Mouse (Mus musculus) lung, embryonic 16.5 days (tissue): ENCODE measurements around the gene Cep78. TPM values are rescaled to one million over a fixed set of nuclear protein-coding genes. Genes with fewer than 3 reads are reported as not detected.

Experiments used
- ATAC-seq: fragments of 200-750 bp; cut with Nextera tagmentation; 2 replicates; pipeline ENCODE4 v1.8.0; 2017; ENCODE audit warnings: low read depth, mild to moderate bottlenecking, moderate library complexity
- H3K27ac ChIP-seq: fragments of 300-500 bp; sonication (generic); 2 replicates; pipeline ENCODE4 v1.5.1; 2014; ENCODE audit warnings: mild to moderate bottlenecking, control low read depth, low read length
- H3K27me3 ChIP-seq: fragments of 300-500 bp; sonication (generic); 2 replicates; pipeline ENCODE4 v1.6.1; 2014; ENCODE audit warnings: low read depth, low read length, mixed read lengths; ENCODE audit not compliant: control insufficient read depth, insufficient read depth
- H3K36me3 ChIP-seq: fragments of 300-500 bp; sonication (generic); 2 replicates; pipeline ENCODE4 v1.6.1; 2014; ENCODE audit warnings: low read length; ENCODE audit not compliant: control insufficient read depth, insufficient read depth
- H3K4me1 ChIP-seq: fragments of 300-500 bp; sonication (generic); replicated peaks from 2 replicates; pipeline ENCODE4 v1.6.1; 2014; ENCODE audit warnings: low read length, mixed read lengths; ENCODE audit not compliant: control insufficient read depth, insufficient read depth
- H3K4me2 ChIP-seq: fragments of 300-500 bp; sonication (generic); 2 replicates; pipeline ENCODE4 v1.6.1; 2014; ENCODE audit warnings: low read depth, low read length, control low read depth
- H3K4me3 ChIP-seq: fragments of 300-500 bp; sonication (generic); 2 replicates; pipeline ENCODE4 v1.5.1; 2014; ENCODE audit warnings: mild to moderate bottlenecking, low read length, control low read depth
- H3K9ac ChIP-seq: fragments of 300-500 bp; sonication (generic); 2 replicates; pipeline ENCODE4 v1.6.1; 2014; ENCODE audit warnings: low read length, control low read depth
- H3K9me3 ChIP-seq: fragments of 300-500 bp; sonication (generic); 2 replicates; pipeline ENCODE4 v1.6.1; 2016; ENCODE audit warnings: low read length; ENCODE audit not compliant: control insufficient read depth
- WGBS: fragments of 180-500 bp; shearing (Covaris S2); extraction: QIAGEN DNeasy Blood & Tissue Kit; methylation state at CpG from one replicate; pipeline ENCODE4 v1.1.7; 2014; 5-methylcytosine and 5-hydroxymethylcytosine counted together
- polyA plus RNA-seq: library from polyadenylated mRNA; unstranded; fragments of >200 nt; fragmentation: Nextera tagmentation; extraction: Ambion mirVana; gene quantifications from 2 replicates; pipeline ENCODE4 v1.2.1, GENCODE M21; 2015

The Cep78 gene
- polyA plus RNA-seq, 1 experiment from 2014 or later, result 26.1 TPM

DNA sequence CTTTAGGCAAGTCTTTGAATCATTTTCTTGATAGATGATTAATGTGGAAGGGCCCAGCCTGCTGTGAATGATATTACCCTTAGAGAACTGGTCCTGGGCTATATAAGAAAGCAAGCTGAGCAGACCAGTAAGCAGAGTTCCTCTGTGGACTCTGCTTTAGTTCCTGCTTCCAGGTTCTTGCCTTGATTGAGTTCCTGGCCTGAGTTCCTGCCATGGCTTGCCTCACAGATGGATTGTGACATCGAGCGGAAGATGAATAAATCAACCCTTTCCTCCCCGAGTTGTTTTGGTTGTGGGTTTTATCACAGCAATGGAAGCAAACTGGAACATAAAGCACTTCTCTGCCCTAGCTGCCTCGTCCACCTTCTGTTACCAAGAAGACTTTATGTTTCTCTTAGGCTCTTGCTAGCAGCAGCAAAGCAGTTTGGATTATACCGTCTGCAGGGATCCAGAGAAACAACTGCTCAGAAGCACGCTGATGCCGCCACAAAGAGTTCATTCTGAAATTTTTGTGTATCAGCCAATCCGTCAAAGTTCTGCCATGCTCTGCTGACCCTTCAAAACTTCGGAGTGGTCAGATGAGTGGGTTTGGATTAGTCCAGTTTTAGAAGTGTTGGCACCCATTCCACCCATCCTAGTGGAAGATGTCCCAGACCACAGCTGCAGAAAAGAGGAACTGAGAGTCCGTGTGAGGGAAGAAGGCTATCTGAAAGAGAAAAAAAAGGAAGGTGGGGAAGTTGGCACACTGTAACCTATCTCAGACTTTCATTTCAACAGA is 30.6 kb upstream of the Cep78 start:
- WGBS, result 53% methylated on average over 10 of the region's 10 CpGs
- no peaks in the 10 kb centered on the region for H3K36me3 ChIP-seq
- no peaks in the 10 kb centered on the region for H3K9me3 ChIP-seq
- no peak overlapping the region for H3K4me2 ChIP-seq
- no peak overlapping the region for H3K4me3 ChIP-seq
- ATAC-seq, result peak; percentile 34; the same call in 1 of the 2 replicates
- H3K27me3 ChIP-seq, result no peaks in the 10 kb centered on the region
- H3K9ac ChIP-seq, result no peak overlapping the region
- no peak overlapping the region for H3K27ac ChIP-seq
- 0 out of 2 replicates have a peak, but pooled peaks cover 6% of the 10 kb centered on the region for H3K4me1 ChIP-seq

DNA sequence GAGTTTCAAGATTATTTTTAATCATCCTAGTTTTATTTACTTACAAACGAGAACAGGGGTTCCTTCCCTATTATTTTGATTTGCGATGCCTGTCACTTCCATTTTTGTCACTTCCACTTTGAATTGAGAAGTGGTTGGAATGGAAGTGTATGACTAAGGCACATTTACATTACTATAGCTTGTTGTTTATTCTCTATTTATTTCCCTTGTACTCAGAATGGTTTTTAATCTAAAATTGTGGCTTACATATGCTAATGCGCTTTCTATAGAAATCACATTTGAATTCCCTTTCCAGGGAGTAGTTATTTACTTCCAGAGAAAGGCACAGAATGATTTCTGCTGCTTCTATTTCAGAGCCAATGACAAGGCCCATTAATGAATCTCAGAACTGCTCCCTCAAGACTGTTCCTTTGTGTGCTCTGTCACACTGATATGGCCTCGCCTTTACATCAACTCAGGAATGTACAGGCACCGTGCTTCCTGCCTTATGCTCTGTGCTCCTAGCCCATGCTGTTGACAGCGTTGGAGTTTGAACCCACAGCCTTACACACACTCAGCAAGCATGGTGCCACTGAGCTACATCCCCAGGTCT is 25.1 kb upstream of the Cep78 start:
- Histone ChIP-seq H3K27ac (no peak overlapping the region), H3K9me3 (no peaks in the 10 kb centered on the region), H3K9ac (no peak overlapping the region), H3K4me2 (no peak overlapping the region), H3K4me1 (no peaks in the 10 kb centered on the region), H3K27me3 (no peaks in the 10 kb centered on the region), H3K36me3 (no peaks in the 10 kb centered on the region), H3K4me3 (no peak overlapping the region)
- WGBS, result 65% methylated on average over 6 of the region's 6 CpGs
- no peak for ATAC-seq

DNA sequence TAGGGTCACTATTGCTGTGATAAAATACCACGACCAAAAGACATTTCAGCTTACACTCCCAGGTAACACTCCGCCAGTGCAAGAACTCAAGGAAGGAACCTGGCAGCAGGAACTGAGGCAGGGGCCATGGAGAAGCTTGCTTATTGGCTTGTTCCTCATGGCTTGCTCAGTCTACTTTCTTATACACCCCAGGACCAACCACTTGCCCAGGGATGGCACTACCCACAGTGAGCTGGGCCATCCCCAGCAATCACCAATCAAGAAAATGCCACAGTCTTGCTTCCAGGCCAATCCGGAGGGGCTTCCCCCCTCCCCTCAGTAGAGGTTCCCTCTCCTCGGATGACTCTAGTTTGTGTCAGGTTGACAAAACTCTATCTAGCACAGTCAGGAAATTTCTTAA is 24.3 kb upstream of the Cep78 start:
- no peaks in the 10 kb centered on the region for H3K27me3 ChIP-seq
- H3K4me3 ChIP-seq, result no peak overlapping the region
- H3K36me3 ChIP-seq, result no peaks in the 10 kb centered on the region
- no peaks in the 10 kb centered on the region for H3K4me1 ChIP-seq
- no peak overlapping the region for H3K27ac ChIP-seq
- no peaks in the 10 kb centered on the region for H3K9me3 ChIP-seq
- ATAC-seq, result no peak
- no peak overlapping the region for H3K9ac ChIP-seq
- no peak overlapping the region for H3K4me2 ChIP-seq
- 64% methylated on average over 4 of the region's 4 CpGs for WGBS

DNA sequence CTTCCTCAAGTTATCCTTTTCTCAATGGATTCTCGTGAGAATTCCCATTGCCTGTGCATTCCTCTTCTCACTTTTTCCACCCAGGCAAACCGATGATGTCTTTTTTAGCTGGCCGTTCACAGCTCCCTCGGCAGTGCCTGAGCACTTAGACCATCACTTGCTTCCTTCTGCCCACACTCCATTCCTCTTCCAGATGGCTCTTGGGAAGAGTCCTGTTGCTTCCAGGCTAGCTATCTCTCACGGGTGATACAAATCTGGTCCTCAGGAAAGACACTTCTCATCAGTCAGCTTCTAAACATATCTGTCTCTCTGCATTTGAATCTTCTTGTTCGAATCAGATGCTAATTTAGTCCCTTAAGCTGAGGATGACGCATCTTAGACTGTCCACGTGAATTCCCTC is 22.3 kb upstream of the Cep78 start:
- no peaks in the 10 kb centered on the region for H3K36me3 ChIP-seq
- no peak overlapping the region for H3K4me3 ChIP-seq
- ATAC-seq, result no peak
- H3K4me1 ChIP-seq, result no peaks in the 10 kb centered on the region
- no peaks in the 10 kb centered on the region for H3K9me3 ChIP-seq
- no peak overlapping the region for H3K9ac ChIP-seq
- H3K4me2 ChIP-seq, result no peak overlapping the region
- no peak overlapping the region for H3K27ac ChIP-seq
- no peaks in the 10 kb centered on the region for H3K27me3 ChIP-seq
- WGBS, result 81% methylated on average over 8 of the region's 8 CpGs

DNA sequence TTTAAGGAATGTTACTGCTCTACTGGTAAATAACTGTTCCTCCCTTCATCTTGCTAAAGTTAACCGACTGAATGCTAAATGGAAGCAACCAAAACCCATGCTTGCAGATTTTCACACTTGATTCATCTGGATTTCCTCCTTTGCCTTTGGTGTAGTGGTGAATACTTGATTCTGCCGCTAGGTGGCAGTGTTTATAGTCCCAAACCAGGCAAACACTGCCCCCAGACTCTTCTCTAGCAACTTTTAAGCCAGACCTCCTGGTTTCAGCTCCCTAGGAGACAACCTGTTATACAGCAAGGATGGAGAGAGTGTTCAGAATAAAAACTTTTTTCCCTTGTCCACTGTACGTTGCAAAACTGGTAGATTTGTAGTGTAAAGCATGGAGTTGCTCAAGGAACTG is 13.4 kb upstream of the Cep78 start:
- no peak overlapping the region for H3K9ac ChIP-seq
- peak; percentile 42; the same call in 1 of the 2 replicates for ATAC-seq

DNA sequence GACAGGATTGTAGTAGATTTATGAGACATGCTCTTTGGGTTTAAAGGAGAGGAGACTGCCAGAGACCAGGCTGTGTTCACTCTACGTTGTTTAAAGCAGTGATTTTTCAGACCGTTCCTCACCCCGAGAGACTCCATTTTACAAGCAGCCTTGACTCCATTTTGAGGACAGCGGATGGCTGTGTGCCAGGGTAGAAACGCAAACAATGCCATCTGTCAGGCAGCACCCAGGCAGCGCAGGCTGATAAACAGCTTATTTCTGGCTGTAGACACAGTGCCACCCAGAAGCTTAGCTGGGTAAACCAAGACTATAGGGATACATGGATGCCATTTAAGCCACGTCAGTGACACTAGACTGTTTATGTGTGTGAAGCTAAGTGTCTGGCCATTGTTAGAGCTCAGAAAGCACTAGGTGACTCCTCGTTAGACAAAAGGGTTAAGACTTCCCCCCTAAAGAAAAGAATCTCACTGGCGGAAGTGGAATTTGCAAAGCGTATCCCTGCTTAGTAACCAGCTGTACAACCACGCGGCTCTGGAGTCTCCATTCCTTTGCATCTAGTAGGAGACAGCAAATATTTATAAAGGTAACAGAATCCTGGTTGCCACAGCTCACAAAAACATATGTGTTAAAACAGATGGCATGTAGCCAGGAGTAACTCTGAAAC is 12.2 kb upstream of the Cep78 start:
- H3K4me3 ChIP-seq, result peak overlapping the region; percentile 11
- H3K4me2 ChIP-seq, result peak overlapping the region; percentile 42
- H3K9ac ChIP-seq, result peak overlapping the region; percentile 12; the same call in 1 of the 2 replicates
- peak; percentile 76; the same call in 1 of the 2 replicates for ATAC-seq
- H3K4me1 ChIP-seq, result peaks cover 10% of the 10 kb centered on the region
- H3K27ac ChIP-seq, result peak overlapping the region; percentile 19
- no peaks in the 10 kb centered on the region for H3K36me3 ChIP-seq
- no peaks in the 10 kb centered on the region for H3K9me3 ChIP-seq
- 33% methylated on average over 12 of the region's 12 CpGs for WGBS
- H3K27me3 ChIP-seq, result no peaks in the 10 kb centered on the region

More for the DNA sequence above, 13.4 kb upstream of the Cep78 start:
- H3K4me1 ChIP-seq, result peaks cover 10% of the 10 kb centered on the region
- 3% methylated on average over 3 of the region's 3 CpGs for WGBS
- H3K4me2 ChIP-seq, result no peak overlapping the region
- no peaks in the 10 kb centered on the region for H3K27me3 ChIP-seq
- no peaks in the 10 kb centered on the region for H3K9me3 ChIP-seq
- H3K36me3 ChIP-seq, result no peaks in the 10 kb centered on the region
- no peak overlapping the region for H3K4me3 ChIP-seq
- H3K27ac ChIP-seq, result no peak overlapping the region

DNA sequence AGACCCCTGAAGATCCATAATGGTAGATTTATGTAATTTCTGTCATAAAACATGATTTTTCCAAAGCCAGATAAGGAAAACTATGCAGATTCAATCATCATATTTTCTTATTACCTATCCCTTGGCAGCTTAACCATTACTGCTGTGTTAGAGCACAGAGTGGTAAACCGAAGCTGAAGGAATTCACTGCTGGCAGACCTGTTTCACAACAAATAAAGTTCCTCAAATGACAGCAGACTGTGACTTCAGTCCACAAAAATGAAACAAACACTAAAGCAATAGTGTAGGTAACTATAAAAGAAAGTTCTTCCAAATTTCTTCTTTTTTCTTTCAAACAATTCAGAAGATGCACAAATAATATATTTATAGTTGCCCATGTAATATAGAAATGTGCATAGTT is 5.3 kb upstream of the Cep78 start:
- Histone ChIP-seq H3K9me3 (no peaks in the 10 kb centered on the region), H3K27me3 (no peaks in the 10 kb centered on the region), H3K9ac (no peak overlapping the region), H3K36me3 (no peaks in the 10 kb centered on the region), H3K4me3 (no peak overlapping the region), H3K27ac (no peak overlapping the region), H3K4me1 (no peaks in the 10 kb centered on the region), H3K4me2 (no peak overlapping the region)
- ATAC-seq, result no peak
- 75% methylated on average over 1 of the region's 1 CpGs for WGBS

DNA sequence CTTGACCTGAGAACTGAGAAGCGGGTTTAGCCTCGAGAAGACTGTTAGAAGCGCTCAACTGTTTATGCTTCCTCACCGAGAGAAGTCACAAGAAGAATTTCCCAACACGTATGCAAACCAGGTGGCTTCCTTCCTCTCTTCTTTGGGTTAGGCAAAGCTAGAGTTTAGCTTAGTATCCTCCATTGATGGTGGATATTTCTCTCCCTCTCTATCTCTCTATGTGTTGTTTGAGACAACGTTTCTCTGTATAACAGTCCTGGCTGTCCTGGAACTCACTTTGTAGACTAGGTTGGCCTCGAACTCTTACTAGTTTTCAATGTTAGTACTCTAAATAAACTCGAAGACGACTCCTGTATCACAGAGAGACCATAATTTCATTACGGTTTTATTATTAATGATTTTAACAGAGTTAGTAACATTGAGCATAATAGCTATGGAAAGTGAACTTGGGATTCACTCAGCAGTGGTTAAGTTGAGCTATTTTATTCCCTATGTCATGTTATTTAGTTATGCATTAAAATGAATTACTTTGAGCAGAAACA is 454 bp upstream of the Cep78 start:
- no peak overlapping the region for H3K27ac ChIP-seq
- no peaks in the 10 kb centered on the region for H3K9me3 ChIP-seq
- peak overlapping the region; percentile 92 for H3K9ac ChIP-seq
- H3K4me3 ChIP-seq, result peak overlapping the region; percentile 91
- H3K27me3 ChIP-seq, result no peaks in the 10 kb centered on the region
- no peak for ATAC-seq
- WGBS, result 24% methylated on average over 10 of the region's 10 CpGs
- H3K4me1 ChIP-seq, result peaks cover 4% of the 10 kb centered on the region
- H3K36me3 ChIP-seq, result no peaks in the 10 kb centered on the region
- peak overlapping the region; percentile 88 for H3K4me2 ChIP-seq
